Mouse (Mus musculus): Measurements from ENCODE around the gene Rxra. TPM values are rescaled to one million over a fixed set of nuclear protein-coding genes. Genes with fewer than 3 reads are reported as not detected.

Rxra gene
- polyA plus RNA-seq, 1 experiment from 2014 or later, result 4.4 TPM

DNA sequence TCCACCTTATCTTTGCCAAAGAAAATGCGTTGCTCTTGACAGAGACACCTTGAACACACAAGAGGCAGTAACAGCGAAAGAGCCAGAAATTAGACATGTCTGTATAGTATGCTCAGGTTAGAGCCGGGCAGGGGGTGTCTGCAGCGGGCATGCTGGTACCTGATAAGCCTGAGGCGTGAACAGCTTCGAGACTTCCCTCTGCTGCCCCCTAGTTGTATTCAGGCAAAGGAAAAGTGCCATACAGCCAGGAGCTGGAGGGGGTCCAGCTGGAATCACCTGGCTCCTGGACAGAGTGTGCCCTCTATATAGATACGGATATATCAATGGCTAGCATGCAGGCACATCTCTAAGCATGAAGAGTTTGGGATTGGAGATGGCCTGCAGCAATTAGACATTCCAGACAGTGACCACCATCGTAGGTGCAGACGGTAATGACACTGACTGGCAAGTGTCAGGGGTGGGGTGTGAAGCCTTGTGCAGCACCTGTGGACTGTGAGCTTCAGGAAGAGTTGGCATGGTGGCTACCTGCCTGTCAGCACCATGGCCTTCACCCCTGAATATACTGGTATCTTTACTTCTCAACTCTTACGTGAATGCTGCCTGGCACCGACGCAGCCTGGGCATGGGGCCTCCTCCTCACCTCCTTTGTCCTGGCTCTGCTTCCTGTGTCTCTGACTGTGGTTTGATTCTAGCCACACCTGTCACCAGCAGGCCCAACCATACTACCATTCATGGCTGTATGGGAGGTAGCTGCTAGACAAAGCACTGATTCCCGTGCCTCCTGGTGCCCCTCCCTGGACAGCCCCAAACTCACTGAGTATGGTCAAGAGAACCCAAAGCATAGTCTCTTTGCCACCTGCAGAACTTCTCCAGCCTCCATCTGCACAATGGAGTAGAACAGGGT, 54.0 kb downstream of the Rxra start:
- no peak overlapping the region for H3K27ac ChIP-seq
- H3K4me3 ChIP-seq (replicated peaks), result no peak overlapping the region
- no peaks in the 10 kb centered on the region for H3K36me3 ChIP-seq
- no peak overlapping the region for H3K4me2 ChIP-seq (replicated peaks)
- no peak; the same call in 1 of the 2 replicates for ATAC-seq
- H3K9ac ChIP-seq (replicated peaks), result no peak overlapping the region
- 71% methylated on average over 13 of the region's 13 CpGs for WGBS
- no peaks in the 10 kb centered on the region for H3K9me3 ChIP-seq
- peaks cover 41% of the 10 kb centered on the region for H3K4me1 ChIP-seq (replicated peaks)
- H3K27me3 ChIP-seq, result no peaks in the 10 kb centered on the region

DNA sequence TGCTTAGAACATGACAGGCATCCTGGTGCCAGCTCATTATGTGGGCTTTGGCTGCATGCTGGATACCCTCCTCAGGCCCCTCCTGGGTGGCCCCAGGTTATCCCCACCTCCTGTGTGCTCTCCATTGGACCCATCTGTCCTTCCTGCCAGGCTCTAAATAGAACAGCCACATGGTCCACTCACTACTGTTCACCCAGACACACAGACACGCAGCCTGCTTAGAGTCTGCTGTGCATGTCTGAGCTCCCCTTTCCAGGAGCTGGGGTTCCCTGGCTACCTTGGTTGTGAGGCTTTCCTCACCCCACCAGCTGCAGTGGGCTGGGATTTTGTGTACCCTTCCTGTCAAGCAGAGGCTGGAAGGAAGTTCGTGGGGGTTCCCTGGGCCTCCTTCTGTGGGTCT, 56.8 kb downstream of the Rxra start:
- no peaks in the 10 kb centered on the region for H3K27me3 ChIP-seq

DNA sequence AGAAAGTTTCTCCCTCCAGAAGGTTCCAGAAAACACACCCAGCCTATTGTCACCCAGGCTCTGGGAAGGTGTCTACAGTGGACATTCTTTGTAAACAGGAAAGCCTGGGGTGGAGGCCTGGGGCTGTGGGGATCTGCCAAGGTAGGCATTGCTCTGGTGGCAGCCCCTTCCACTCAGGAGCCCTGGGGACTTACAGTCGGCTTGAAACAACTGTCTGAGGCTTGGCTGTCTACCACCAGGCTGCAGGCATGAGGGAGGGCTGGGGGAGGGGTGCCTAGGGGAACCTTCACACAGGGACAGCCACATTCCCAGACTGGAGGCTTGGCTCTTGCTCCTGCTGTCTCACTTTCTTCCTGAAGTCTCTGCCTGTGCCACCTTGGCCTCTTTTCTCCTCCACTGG, 58.1 kb downstream of the Rxra start:
- Histone ChIP-seq H3K27me3 (no peaks in the 10 kb centered on the region), H3K36me3 (no peaks in the 10 kb centered on the region), H3K4me3 (replicated peaks) (no peak overlapping the region), H3K9ac (replicated peaks) (no peak overlapping the region), H3K4me2 (replicated peaks) (no peak overlapping the region), H3K27ac (no peak overlapping the region), H3K4me1 (replicated peaks) (peaks cover 35% of the 10 kb centered on the region), H3K9me3 (no peaks in the 10 kb centered on the region)
- WGBS, result 29% methylated on average over 1 of the region's 1 CpGs
- ATAC-seq, result no peak

More for the DNA sequence above, 56.8 kb downstream of the Rxra start:
- Histone ChIP-seq H3K9ac (replicated peaks) (no peak overlapping the region), H3K36me3 (no peaks in the 10 kb centered on the region), H3K4me2 (replicated peaks) (no peak overlapping the region), H3K4me1 (replicated peaks) (peaks cover 33% of the 10 kb centered on the region), H3K9me3 (no peaks in the 10 kb centered on the region), H3K27ac (no peak overlapping the region), H3K4me3 (replicated peaks) (no peak overlapping the region)
- ATAC-seq, result no peak
- 71% methylated on average over 2 of the region's 2 CpGs for WGBS

DNA sequence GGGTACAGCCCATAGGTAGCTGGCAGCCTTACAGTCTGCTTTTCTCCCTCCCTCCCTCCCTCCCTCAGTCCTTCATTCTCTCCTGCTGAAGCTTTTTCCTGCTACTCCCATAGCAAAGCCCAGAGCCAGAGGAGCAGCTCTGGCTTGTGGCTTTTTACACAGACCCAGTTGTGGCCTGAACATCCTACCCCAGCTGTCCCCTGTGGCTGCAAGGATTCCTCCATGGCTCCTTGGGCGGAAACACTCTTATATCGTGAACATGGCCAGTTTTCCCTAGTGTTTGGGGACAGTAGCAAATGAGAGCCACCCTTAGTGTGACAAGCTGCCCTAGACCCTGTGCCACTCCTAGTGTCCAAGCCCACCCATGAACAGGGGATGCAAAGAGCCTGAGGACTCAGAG, 58.6 kb downstream of the Rxra start:
- Histone ChIP-seq H3K9ac (replicated peaks) (no peak overlapping the region), H3K4me3 (replicated peaks) (no peak overlapping the region), H3K4me2 (replicated peaks) (no peak overlapping the region), H3K9me3 (no peaks in the 10 kb centered on the region), H3K27me3 (no peaks in the 10 kb centered on the region), H3K4me1 (replicated peaks) (peaks cover 40% of the 10 kb centered on the region), H3K27ac (no peak overlapping the region), H3K36me3 (no peaks in the 10 kb centered on the region)
- ATAC-seq, result no peak
- 80% methylated on average over 2 of the region's 2 CpGs for WGBS

DNA sequence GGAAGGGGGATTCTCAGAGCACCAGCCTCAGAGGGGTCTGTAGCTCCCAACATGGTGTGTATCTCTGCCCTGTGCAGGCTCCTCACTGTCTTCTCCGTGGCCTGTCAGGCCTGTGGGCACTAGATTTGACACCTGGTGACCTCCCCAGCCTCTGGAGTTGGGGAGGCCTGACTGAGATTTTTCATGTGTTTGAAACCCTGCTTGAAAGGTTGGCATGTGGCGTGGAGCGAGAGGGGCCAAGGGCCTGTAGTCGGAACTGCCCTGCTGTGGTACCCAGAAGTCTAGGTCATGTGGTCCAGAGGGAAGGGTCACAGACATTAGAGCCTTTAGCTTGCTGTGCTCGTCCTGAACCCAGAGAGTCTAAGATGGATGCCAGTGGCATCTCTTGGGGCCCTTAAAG, 60.6 kb downstream of the Rxra start:
- Histone ChIP-seq H3K27me3 (no peaks in the 10 kb centered on the region), H3K9ac (replicated peaks) (no peak overlapping the region), H3K27ac (no peak overlapping the region), H3K36me3 (no peaks in the 10 kb centered on the region; the same call in 1 of the 2 replicates), H3K4me3 (replicated peaks) (no peak overlapping the region), H3K4me1 (replicated peaks) (peaks cover 52% of the 10 kb centered on the region), H3K9me3 (no peaks in the 10 kb centered on the region), H3K4me2 (replicated peaks) (no peak overlapping the region)
- ATAC-seq, result no peak
- WGBS, result 88% methylated on average over 5 of the region's 5 CpGs

DNA sequence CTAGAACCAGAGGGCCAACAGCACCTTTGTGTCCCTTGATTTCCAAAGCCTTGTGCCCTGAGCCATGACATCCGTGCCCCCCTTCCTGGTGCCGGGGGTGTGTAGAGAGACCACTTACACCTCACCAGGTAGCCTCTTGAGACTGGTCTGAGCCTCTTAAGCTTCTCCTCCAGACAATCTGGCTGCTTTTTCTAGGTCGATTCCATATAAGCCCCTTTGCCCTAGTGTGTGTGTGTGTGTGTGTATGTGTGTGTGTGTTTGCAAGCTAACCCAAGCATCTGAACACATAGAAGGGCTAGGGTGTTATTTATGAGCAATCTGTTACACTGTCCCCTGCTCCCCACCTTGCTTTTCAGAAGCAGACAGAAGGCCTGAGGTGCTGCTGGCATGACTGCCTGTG, 62.2 kb downstream of the Rxra start:
- WGBS, result 90% methylated on average over 3 of the region's 3 CpGs
- no peak overlapping the region for H3K4me3 ChIP-seq (replicated peaks)
- no peak overlapping the region for H3K27ac ChIP-seq
- H3K9me3 ChIP-seq, result no peaks in the 10 kb centered on the region
- no peaks in the 10 kb centered on the region; the same call in 1 of the 2 replicates for H3K36me3 ChIP-seq
- no peak for ATAC-seq
- H3K4me1 ChIP-seq (replicated peaks), result peaks cover 36% of the 10 kb centered on the region
- no peaks in the 10 kb centered on the region for H3K27me3 ChIP-seq
- no peak overlapping the region for H3K9ac ChIP-seq (replicated peaks)
- H3K4me2 ChIP-seq (replicated peaks), result no peak overlapping the region

DNA sequence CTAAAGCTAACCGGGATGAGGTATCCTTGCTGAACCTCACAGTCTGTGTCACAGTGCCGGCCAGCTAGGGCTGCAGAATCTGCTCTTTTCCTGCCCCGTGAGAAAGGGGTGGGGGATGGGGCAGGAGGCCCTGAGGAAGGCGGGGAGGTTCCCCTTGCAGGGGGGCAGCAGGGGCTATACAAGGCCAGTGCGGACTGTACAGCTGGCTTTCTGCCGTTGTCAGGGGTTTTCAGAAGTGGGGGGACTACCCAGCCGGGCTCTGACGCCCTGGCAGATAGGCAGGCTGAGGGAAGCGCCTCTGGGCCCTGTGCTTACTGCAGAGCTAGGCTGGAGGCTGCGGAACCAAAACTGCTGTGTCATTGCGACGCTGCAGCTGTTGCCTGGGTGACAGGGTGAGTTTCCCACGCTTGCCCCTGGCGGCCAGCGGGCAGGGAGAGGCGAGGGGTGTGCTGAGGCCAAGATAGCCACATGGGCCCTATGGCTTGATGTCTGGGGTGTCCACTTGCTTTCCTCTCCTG, 63.9 kb downstream of the Rxra start:
- ATAC-seq, result peak; percentile 83
- H3K9ac ChIP-seq (replicated peaks), result peak overlapping the region; percentile 24
- peak overlapping the region; percentile 35 for H3K4me2 ChIP-seq (replicated peaks)
- H3K9me3 ChIP-seq, result no peaks in the 10 kb centered on the region
- no peaks in the 10 kb centered on the region; the same call in 1 of the 2 replicates for H3K36me3 ChIP-seq
- H3K4me3 ChIP-seq (replicated peaks), result no peak overlapping the region
- peak overlapping the region; percentile 35 for H3K27ac ChIP-seq
- no peaks in the 10 kb centered on the region for H3K27me3 ChIP-seq
- 0% methylated on average over 16 of the region's 16 CpGs for WGBS
- H3K4me1 ChIP-seq (replicated peaks), result peaks cover 31% of the 10 kb centered on the region

DNA sequence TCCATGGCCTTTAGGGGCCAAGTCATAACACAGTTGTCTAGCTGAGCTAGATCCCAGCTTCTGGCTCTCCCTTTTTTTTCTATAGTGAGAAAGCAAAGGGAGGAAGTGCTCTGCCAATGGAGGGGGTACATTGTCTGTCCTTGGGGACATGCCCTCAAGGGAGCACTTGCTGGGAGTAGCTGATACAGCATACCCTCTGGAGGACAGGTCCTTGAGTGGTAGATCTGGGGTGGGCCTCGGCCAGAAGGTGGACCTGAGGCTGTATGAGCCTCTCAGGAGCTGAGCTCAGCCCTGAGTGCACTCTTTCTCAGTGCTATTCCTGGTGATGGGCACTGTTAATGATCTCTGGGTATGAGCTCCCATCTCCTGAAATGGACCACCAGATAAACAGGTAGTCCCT, 66.9 kb downstream of the Rxra start:
- no peak for ATAC-seq
- Histone ChIP-seq H3K27me3 (no peaks in the 10 kb centered on the region), H3K4me3 (replicated peaks) (no peak overlapping the region), H3K36me3 (no peaks in the 10 kb centered on the region; the same call in 1 of the 2 replicates), H3K4me1 (replicated peaks) (peaks cover 56% of the 10 kb centered on the region), H3K4me2 (replicated peaks) (no peak overlapping the region), H3K27ac (no peak overlapping the region), H3K9ac (replicated peaks) (no peak overlapping the region), H3K9me3 (no peaks in the 10 kb centered on the region)
- 100% methylated on average over 1 of the region's 1 CpGs for WGBS

DNA sequence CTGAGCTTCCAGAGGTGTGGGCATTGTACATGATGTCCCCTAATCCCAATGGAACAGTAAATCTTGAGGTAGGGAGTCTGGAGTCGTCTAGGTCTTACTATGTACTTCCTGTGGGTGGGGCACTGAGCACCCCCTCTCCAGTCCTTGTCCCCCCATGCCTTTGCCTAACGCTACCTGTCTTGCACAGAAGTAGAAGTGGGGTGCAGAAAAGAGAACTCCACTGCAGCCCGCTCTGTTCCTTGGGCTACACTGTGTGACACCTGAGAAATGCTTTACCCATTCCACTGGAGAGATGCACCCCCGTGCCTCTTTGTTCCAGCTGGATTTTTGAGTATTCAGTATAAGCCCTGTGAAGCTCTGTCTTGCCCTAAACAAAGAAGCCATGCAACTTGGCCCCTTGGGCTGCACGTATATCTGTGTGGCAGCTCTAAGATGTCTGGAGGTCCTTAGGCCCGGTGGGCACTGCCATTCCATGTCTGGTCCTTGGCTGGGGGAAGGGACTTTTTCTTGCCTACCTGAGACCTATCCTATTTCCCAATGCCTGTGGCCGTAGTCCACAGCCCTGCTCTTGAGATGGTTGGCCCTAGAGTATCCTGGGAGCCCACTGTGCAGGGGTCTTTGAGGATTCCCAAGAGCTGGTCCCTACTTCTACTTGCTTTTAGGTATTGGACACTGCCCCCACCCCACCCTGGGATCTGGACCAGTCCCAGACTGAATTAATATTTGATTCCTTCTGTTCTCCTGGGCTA, 67.8 kb downstream of the Rxra start:
- Histone ChIP-seq H3K4me3 (replicated peaks) (no peak overlapping the region), H3K4me2 (replicated peaks) (no peak overlapping the region), H3K9me3 (no peaks in the 10 kb centered on the region), H3K4me1 (replicated peaks) (peaks cover 52% of the 10 kb centered on the region), H3K27me3 (no peaks in the 10 kb centered on the region), H3K36me3 (peaks cover 7% of the 10 kb centered on the region), H3K9ac (replicated peaks) (no peak overlapping the region), H3K27ac (no peak overlapping the region)
- ATAC-seq, result no peak
- 90% methylated on average over 7 of the region's 7 CpGs for WGBS

DNA sequence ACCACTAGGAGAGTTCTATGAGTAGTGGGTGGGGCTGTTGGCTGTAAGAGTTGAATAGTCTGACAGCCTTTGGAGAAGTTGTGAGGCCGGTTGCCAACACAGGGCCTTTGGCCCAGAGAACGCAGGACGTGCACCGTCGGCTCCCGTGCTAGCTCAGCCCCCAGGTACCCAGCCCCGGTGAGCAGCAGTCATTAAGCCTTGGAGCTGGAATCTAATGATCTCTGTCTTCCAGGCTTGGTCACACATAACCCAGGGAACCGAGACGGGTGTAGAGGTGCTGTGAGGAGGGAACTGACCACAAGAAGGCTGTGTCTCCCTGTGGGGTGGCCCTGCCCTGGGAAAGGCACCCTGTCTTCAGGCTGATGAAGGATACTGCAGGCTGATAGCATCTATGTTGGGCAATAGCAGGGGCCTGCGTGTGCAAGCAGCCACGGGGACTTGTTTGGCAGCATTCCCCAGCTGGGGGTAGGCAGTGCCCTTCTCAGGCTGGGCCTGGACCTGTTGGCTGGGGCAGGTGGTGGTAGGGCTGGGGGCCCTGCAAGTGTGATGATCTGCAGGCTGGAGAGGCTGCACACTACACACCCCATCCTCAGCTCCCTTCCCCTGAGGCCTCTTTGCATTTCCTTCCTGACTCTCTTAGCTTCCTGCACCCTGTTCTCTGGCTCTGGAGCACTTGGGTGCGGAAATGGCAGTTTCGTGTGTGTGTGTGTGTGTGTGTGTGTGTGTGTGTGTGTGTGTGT, 68.5 kb downstream of the Rxra start:
- Histone ChIP-seq H3K9me3 (no peaks in the 10 kb centered on the region), H3K36me3 (peaks cover 10% of the 10 kb centered on the region), H3K27me3 (no peaks in the 10 kb centered on the region), H3K4me2 (replicated peaks) (no peak overlapping the region), H3K27ac (no peak overlapping the region), H3K4me1 (replicated peaks) (peaks cover 52% of the 10 kb centered on the region), H3K9ac (replicated peaks) (no peak overlapping the region), H3K4me3 (replicated peaks) (no peak overlapping the region)
- ATAC-seq, result no peak
- 76% methylated on average over 13 of the region's 13 CpGs for WGBS

DNA sequence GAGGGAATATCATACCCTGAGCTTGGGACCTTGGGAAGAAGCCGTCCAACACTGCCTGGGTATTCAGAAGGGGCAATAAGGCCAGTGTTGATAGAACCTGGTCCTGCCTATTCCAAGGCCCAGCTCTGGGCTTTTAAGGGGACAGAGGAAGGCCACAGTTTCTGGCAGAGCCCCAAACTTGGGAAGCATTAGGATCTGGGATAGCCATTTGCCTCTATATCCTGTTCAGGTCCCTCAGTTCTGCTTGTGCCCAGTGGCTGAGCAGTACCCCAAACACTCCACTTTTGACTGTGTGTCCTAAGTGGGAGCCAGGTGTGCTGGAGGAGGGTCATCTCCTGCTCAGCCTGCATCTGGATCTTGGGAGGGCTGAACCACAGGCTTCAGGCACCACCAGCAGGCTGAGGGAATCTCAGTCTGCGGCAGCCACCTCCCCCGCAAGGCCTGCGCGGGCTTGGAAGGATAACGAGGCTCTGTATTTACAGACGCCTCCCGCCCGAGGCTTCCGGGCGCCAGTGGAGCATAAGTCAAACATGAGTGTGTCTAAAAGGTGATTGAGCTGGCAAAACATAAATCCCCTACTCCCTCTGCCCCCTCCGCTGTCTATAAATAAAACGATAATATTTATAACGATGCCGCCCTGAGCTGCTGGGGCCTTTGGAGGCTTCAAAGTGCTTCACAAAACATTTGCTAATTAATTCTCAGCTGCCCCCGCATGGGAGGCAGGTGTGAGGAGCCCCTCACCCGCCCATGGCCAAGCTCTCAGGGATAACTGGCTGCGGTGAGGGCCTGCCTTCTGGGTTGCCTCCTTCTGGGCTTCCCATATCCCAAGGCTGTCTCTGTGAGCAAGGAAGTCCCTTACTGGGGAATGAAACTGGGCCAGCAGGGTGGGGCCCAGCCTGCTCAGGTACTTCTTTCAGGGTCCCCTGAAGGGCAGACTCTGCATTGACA, 69.7 kb downstream of the Rxra start:
- peak; percentile 39; the same call in 1 of the 2 replicates for ATAC-seq
- Histone ChIP-seq H3K36me3 (peaks cover 10% of the 10 kb centered on the region), H3K9ac (replicated peaks) (peak overlapping the region; percentile 7; the same call in 1 of the 2 replicates), H3K4me1 (replicated peaks) (peaks cover 49% of the 10 kb centered on the region), H3K4me2 (replicated peaks) (no peak overlapping the region), H3K9me3 (no peaks in the 10 kb centered on the region), H3K27ac (peak overlapping the region; percentile 61), H3K4me3 (replicated peaks) (no peak overlapping the region), H3K27me3 (no peaks in the 10 kb centered on the region)
- 21% methylated on average over 18 of the region's 18 CpGs for WGBS
